Mouse (Mus musculus) midbrain, embryonic 11.5 days (tissue): ENCODE measurements at regions not wholly inside any gene's neighbourhood (a gene's known extent, or its start where the extent isn't known, plus 50 kb on each side); places are given as distances from the start of the nearest gene placed in this dataset.
"Not testable (repeated sequence)": the region's sequence is repeated elsewhere in the genome, so short reads cannot be mapped to it uniquely, and the experiment has no call there.

Experiments
- ATAC-seq: fragments of 200-750 bp; cut with Nextera tagmentation; 2 replicates; pipeline ENCODE4 v1.8.0; 2017; ENCODE audit warnings: moderate TSS enrichment, moderate library complexity; ENCODE audit not compliant: low FRiP score
- DNase-seq: peaks from one replicate; pipeline ENCODE4 v3.0.0; 2015; ENCODE audit warnings: low spot score; ENCODE audit errors: missing footprints
- H3K27ac ChIP-seq: fragments of 300-500 bp; sonication (generic); 2 replicates; pipeline ENCODE4 v1.5.1; 2014; ENCODE audit warnings: low read depth, low read length
- H3K27me3 ChIP-seq: fragments of 300-500 bp; sonication (generic); 2 replicates; pipeline ENCODE4 v1.6.1; 2014; ENCODE audit warnings: mild to moderate bottlenecking, low read length, moderate library complexity, mixed read lengths; ENCODE audit not compliant: control insufficient read depth, insufficient read depth
- H3K36me3 ChIP-seq: fragments of 300-500 bp; sonication (generic); 2 replicates; pipeline ENCODE4 v1.6.1; 2014; ENCODE audit warnings: mild to moderate bottlenecking, low read length, moderate library complexity, mixed read lengths; ENCODE audit not compliant: control insufficient read depth, insufficient read depth
- H3K4me1 ChIP-seq: fragments of 300-500 bp; sonication (generic); 2 replicates; pipeline ENCODE4 v1.6.1; 2014; ENCODE audit warnings: low read length; ENCODE audit not compliant: control insufficient read depth, insufficient read depth
- H3K4me2 ChIP-seq: fragments of 300-500 bp; sonication (generic); 2 replicates; pipeline ENCODE4 v1.6.1; 2014; ENCODE audit warnings: mild to moderate bottlenecking, moderate library complexity
- H3K4me3 ChIP-seq: fragments of 300-500 bp; sonication (generic); 2 replicates; pipeline ENCODE4 v1.5.1; 2014; ENCODE audit warnings: low read depth, low read length
- H3K9ac ChIP-seq: fragments of 300-500 bp; sonication (generic); 2 replicates; pipeline ENCODE4 v1.6.1; 2014; ENCODE audit warnings: low read length
- H3K9me3 ChIP-seq: fragments of 300-500 bp; sonication (generic); 2 replicates; pipeline ENCODE4 v1.6.1; 2016; ENCODE audit warnings: low read length; ENCODE audit not compliant: control insufficient read depth
- WGBS: fragments of 180-500 bp; shearing (Covaris S2); extraction: QIAGEN DNeasy Blood & Tissue Kit; methylation state at CpG from one replicate; pipeline ENCODE4 v1.1.7; 2014; 5-methylcytosine and 5-hydroxymethylcytosine counted together

DNA sequence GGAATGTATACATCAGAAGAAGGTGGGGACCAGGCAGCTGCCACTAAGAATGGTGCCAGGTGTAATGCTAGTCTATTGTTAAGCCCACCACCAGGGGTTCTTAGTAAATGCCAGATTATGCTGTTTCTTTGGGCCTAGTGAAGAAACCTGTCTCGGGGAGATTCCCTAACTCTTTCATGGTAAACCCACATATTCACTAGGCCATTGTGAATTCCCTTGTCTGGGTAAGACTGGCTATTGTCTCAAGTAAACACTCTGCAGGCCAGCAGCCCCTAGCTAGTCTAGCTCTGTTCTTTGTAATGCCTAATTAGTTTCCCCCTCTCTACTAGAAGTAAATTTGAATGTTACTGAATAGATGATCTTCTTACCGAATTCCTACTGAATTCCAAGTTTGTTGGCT is 89.3 kb upstream of the Cldn34b3 start:
- not testable (repeated sequence) for H3K4me3 ChIP-seq, H3K4me2 ChIP-seq, H3K9me3 ChIP-seq, DNase-seq, H3K9ac ChIP-seq, H3K4me1 ChIP-seq, H3K36me3 ChIP-seq, H3K27ac ChIP-seq, ATAC-seq, H3K27me3 ChIP-seq
- 49% methylated on average over 2 of the region's 2 CpGs for WGBS

DNA sequence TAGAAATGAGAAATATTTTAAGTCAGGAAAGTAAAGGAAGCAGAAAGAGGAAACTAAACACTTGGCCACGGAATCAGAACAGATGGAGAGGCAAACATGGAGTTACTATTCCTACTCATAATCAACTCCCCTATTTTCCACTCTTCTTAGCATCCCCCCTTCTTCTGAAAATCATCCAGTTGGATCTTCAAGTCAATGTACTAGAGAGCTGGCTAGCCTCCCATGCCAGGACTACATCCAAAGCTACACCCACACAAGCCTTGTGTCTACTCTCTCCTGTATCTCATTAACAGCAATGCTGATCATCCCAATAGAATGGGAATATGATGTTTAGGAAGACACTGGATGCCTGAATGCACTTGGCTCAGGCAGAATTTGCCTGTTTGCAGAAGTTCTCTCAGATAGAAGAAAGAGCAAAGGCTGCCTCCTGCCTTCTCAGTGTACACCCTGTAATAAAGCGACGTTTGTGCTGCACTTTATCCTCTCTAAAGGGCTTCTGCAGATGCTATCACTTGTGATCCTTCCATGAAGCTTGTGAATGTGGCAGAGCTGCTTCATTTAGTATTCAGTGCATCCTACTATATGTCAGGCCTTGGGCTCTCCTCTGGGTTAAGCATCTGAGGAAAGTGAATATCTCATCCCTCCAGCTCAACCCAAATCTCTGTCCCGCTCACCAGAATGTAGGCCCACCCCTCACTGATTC is 82.5 kb upstream of the Cldn34b3 start:
- 86% methylated on average over 4 of the region's 4 CpGs for WGBS
- ATAC-seq, result no peak
- Histone ChIP-seq H3K27me3 (no peaks in the 10 kb centered on the region), H3K4me2 (no peak overlapping the region), H3K9me3 (no peaks in the 10 kb centered on the region), H3K27ac (no peak overlapping the region), H3K9ac (no peak overlapping the region), H3K4me1 (no peaks in the 10 kb centered on the region), H3K4me3 (no peak overlapping the region), H3K36me3 (no peaks in the 10 kb centered on the region)
- DNase-seq, result no peak

DNA sequence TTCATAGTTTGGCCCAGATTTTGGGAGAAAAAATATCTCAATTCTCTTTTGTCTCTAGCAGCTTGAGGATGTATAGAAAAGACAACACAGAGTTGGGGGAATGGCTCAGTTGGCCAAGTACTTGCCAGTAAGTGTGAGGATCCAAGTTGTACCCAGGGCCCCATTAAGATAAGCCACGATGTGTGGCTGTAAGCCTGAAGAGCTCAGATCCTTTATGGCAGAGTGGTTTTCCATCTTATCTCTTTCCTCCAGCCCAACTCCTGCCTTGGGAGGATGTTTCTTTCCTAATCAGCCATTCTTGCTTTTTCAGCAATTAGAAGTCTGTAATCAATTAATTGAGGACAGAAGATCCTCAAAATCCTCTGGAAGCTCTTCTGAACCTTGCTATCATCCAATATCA is 63.5 kb upstream of the Cldn34b3 start:
- 54% methylated on average over 1 of the region's 1 CpGs for WGBS
- Histone ChIP-seq H3K4me2 (no peak overlapping the region), H3K27me3 (no peaks in the 10 kb centered on the region), H3K36me3 (no peaks in the 10 kb centered on the region), H3K4me3 (no peak overlapping the region), H3K27ac (no peak overlapping the region), H3K9me3 (no peaks in the 10 kb centered on the region), H3K4me1 (no peaks in the 10 kb centered on the region), H3K9ac (no peak overlapping the region)
- no peak for DNase-seq
- no peak for ATAC-seq

DNA sequence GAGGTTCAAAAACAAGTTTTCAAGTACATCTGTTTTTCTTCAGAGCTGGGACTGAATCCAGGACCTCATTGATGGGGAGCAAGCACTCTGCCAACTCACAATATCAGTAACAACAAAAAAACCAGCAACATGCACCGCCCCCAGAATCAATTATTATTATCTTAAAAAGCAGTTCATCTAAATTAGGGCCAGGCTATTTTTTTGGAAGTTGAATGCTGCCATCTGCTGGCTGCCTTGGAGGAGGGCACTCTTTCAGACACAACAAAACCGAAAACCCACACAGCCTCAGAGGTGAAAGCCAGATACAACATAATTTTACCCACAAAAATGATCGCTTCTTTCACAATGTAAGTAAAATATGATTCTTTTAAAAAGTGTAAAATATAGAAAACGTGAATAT is 62.7 kb upstream of the Cldn34b3 start:
- H3K27ac ChIP-seq, result no peak overlapping the region
- no peaks in the 10 kb centered on the region for H3K27me3 ChIP-seq
- 18% methylated on average over 4 of the region's 4 CpGs for WGBS
- H3K4me1 ChIP-seq, result no peaks in the 10 kb centered on the region
- no peak overlapping the region for H3K9ac ChIP-seq
- DNase-seq (no peak), ATAC-seq (no peak)
- no peaks in the 10 kb centered on the region for H3K36me3 ChIP-seq
- H3K4me2 ChIP-seq, result no peak overlapping the region
- H3K9me3 ChIP-seq, result no peaks in the 10 kb centered on the region
- H3K4me3 ChIP-seq, result no peak overlapping the region
